Mouse (Mus musculus) kidney, embryonic 16.5 days (tissue): ENCODE data around the gene Kif17. TPM values are rescaled to one million over a fixed set of nuclear protein-coding genes. Genes with fewer than 3 reads are reported as not detected.

Experiments
- ATAC-seq: fragments of 200-750 bp; cut with Nextera tagmentation; 2 replicates; pipeline ENCODE4 v1.8.0; 2017; ENCODE audit warnings: moderate TSS enrichment; ENCODE audit not compliant: low FRiP score, low TSS enrichment
- H3K27ac ChIP-seq: fragments of 300-500 bp; sonication (generic); 2 replicates; pipeline ENCODE4 v1.5.1; 2014; ENCODE audit warnings: low read length
- H3K27me3 ChIP-seq: fragments of 300-500 bp; sonication (generic); 2 replicates; pipeline ENCODE4 v1.6.1; 2014; ENCODE audit warnings: low read length, control low read depth, mixed read lengths; ENCODE audit not compliant: insufficient read depth
- H3K36me3 ChIP-seq: fragments of 300-500 bp; sonication (generic); 2 replicates; pipeline ENCODE4 v1.6.1; 2014; ENCODE audit warnings: low read length, control low read depth, mixed read lengths; ENCODE audit not compliant: insufficient read depth
- H3K4me1 ChIP-seq: fragments of 300-500 bp; sonication (generic); 2 replicates; pipeline ENCODE4 v1.6.1; 2014; ENCODE audit warnings: low read length, control low read depth, mixed read lengths; ENCODE audit not compliant: insufficient read depth
- H3K4me2 ChIP-seq: fragments of 300-500 bp; sonication (generic); replicated peaks from 2 replicates; pipeline ENCODE4 v1.6.1; 2014; ENCODE audit warnings: low read depth, low read length
- H3K4me3 ChIP-seq: fragments of 300-500 bp; sonication (generic); 2 replicates; pipeline ENCODE4 v1.5.1; 2014; ENCODE audit warnings: mild to moderate bottlenecking, low read length
- H3K9ac ChIP-seq: fragments of 300-500 bp; sonication (generic); replicated peaks from 2 replicates; pipeline ENCODE4 v1.6.1; 2014; ENCODE audit warnings: low read length
- H3K9me3 ChIP-seq: fragments of 300-500 bp; sonication (generic); 2 replicates; pipeline ENCODE4 v1.6.1; 2016; ENCODE audit warnings: low read length, control low read depth
- WGBS: fragments of 180-500 bp; shearing (Covaris S2); extraction: QIAGEN DNeasy Blood & Tissue Kit; methylation state at CpG from one replicate; pipeline ENCODE4 v1.1.7; 2014; 5-methylcytosine and 5-hydroxymethylcytosine counted together
- polyA plus RNA-seq: library from polyadenylated mRNA; unstranded; fragments of >200 nt; fragmentation: Nextera tagmentation; extraction: Ambion mirVana; gene quantifications from 2 replicates; pipeline ENCODE4 v1.2.1, GENCODE M21; 2015

Kif17 gene
- polyA plus RNA-seq, result 2.2 and 2.6 TPM in 2 replicates

DNA sequence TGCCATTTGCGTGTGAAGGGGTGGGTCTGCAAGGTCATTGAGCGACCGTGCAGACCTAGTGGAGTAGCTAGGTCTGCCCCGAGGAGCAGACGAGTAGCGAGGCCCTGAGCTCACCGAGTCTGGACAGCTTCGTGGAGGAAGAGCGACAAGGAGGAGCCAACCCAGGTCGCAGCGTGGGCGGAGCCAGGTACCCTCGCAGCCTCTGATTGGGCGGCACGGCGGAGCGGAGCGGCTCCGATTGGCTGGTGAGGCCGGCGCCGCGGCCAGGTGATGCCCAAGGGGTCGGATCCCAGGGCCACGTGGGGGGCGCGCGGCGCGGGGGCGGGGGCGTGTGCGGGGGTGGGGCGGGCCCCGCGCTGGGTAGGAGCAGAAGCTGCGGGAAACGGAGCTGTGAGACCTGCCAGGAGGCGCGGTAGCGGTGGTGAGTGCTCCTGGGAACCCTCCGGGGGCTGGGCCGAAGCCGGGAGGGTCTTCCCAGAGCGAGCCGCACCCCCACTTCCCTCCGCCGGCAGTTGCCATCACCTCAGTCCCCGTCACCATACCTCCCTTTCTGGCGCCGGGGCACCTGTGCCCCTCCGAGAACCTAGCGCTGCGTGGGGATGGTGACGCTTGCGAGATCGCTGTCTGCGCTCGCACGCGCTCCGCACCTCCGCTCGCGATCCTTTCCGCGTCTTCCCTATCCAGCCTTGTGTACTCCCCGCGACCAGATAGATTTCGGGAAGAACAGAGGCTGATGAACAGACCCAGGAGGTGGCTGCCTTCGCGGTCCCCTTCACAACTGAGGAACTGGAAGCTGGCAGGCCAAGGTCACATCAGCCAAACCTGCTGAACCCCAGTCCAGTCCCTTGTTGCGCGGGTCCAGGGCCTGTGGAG is at the start of gene Kif17, which contains the start of gene Sh2d5:
Gene Kif17, plus strand, starts transcription at position 348 of the 873 bp plus-strand sequence.
Gene Sh2d5, plus strand, starts transcription at position 316 of the 873 bp plus-strand sequence.
- H3K27me3 ChIP-seq, result peaks cover 27% of the 10 kb centered on the region
- H3K4me3 ChIP-seq, result peak within 1 kb of the TSS; percentile 59
- WGBS, result under 1% methylated on average over 52 of the region's 74 CpGs
- no peaks in the 10 kb centered on the region for H3K9me3 ChIP-seq
- H3K4me2 ChIP-seq, result peak within 1 kb of the TSS; percentile 99
- H3K4me1 ChIP-seq, result peaks cover 33% of the 10 kb centered on the region
- peak within 1 kb of the TSS; percentile 61 for H3K9ac ChIP-seq
- ATAC-seq, result peak; percentile 91
- H3K27ac ChIP-seq, result 0 out of 2 replicates have a peak within 1 kb of the TSS, but pooled peaks have one; percentile 6
- H3K36me3 ChIP-seq, result peaks cover 13% of the 10 kb centered on the region

DNA sequence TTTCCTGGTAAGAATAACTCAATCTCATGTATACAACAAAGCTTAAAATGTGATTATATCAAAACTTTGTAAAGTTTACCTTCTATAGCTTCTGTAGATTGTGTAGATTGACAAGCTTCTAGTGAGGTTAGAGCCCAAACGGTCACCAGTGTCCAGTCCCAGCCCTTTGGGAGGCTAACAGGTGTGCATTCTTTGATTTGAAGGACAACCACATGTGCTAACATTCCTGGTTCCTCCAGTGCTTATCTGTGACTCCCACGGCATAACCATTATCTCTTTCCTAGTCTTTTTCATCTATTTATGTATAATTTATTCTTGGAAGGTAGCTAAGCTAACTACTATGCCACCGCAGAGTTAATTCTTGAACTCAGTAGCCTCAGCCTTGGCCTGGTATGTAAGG is 49.5 kb upstream of the Kif17 start:
- no peak for ATAC-seq
- peaks cover 79% of the 10 kb centered on the region for H3K36me3 ChIP-seq
- no peaks in the 10 kb centered on the region for H3K27me3 ChIP-seq
- H3K9ac ChIP-seq, result no peak overlapping the region
- no peak overlapping the region for H3K27ac ChIP-seq
- no peaks in the 10 kb centered on the region for H3K9me3 ChIP-seq
- H3K4me2 ChIP-seq, result no peak overlapping the region
- 91% methylated on average over 3 of the region's 3 CpGs for WGBS
- H3K4me3 ChIP-seq, result no peak overlapping the region
- H3K4me1 ChIP-seq, result no peaks in the 10 kb centered on the region

DNA sequence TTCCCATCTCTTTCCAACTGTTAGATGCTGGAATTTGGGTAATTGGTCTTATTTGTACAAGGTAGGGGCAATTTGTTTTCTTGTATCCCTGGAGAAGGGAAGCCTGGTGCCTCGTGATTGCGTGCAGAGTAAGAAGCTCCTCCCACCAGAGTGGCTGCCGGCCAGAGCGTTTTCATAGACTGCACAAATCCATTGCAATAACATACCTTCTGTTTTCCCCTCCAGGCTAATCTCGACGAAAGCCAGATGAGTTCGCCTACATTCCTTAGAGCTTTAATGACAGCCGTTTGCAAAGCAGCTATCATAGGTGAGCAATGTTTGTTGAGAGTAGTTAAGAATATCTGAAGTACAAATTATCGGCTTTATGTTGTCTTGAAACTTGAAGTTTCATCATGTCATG is 48.5 kb upstream of the Kif17 start:
- WGBS, result 80% methylated on average over 9 of the region's 9 CpGs
- H3K9ac ChIP-seq, result no peak overlapping the region
- H3K27ac ChIP-seq, result no peak overlapping the region
- H3K4me3 ChIP-seq, result no peak overlapping the region
- H3K9me3 ChIP-seq, result no peaks in the 10 kb centered on the region
- no peak overlapping the region for H3K4me2 ChIP-seq
- no peaks in the 10 kb centered on the region for H3K4me1 ChIP-seq
- ATAC-seq, result no peak
- H3K27me3 ChIP-seq, result no peaks in the 10 kb centered on the region
- peaks cover 74% of the 10 kb centered on the region for H3K36me3 ChIP-seq

DNA sequence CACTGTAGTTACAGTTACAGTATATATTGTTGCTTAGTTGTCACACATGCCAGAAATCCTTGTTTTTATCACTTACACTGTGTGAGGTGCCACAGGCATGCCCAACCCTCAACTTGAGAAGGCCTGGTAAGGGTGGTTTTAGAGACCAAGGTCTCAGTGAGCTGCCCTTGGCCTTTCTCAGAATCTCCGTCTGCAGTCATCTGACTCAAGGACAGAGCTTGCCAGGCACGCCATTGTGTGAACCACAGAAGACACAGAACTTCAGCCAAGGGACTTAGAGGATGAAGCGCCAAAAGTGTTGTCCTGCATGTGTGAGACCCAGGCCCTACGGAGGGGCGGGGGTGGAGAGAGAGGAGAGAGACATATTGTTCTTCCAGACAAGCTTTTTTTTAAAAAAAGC is 40.1 kb upstream of the Kif17 start:
- H3K9ac ChIP-seq, result no peak overlapping the region
- 93% methylated on average over 5 of the region's 5 CpGs for WGBS
- no peak for ATAC-seq

DNA sequence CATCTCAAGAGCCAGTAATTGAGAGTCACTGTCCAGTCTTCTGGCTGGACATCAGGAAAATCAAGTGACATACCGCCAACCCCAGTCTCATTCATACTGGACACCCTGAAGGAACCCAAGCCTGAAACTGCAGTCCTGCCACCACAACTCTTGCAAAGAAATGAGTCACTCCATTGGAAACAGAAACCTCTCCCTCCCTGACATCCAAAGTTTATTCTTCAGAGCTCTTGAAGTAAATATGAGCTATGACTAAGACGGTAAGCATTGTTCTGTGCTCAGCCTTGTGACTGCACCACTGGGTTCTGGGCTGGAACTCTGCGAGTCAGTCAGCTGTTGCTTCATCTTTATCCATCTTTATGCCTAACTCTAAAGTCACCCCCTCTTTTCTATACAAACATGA is 36.4 kb upstream of the Kif17 start:
- Histone ChIP-seq H3K36me3 (peaks cover 13% of the 10 kb centered on the region), H3K4me2 (no peak overlapping the region), H3K27me3 (no peaks in the 10 kb centered on the region), H3K4me3 (no peak overlapping the region), H3K4me1 (peaks cover 20% of the 10 kb centered on the region), H3K27ac (no peak overlapping the region), H3K9ac (no peak overlapping the region), H3K9me3 (no peaks in the 10 kb centered on the region)
- ATAC-seq, result no peak
- WGBS, result 82% methylated on average over 3 of the region's 3 CpGs

More for the DNA sequence above, 40.1 kb upstream of the Kif17 start:
- H3K27ac ChIP-seq, result no peak overlapping the region
- no peak overlapping the region for H3K4me3 ChIP-seq
- H3K4me2 ChIP-seq, result no peak overlapping the region
- no peaks in the 10 kb centered on the region for H3K27me3 ChIP-seq
- H3K36me3 ChIP-seq, result peaks cover 29% of the 10 kb centered on the region
- H3K9me3 ChIP-seq, result no peaks in the 10 kb centered on the region
- no peaks in the 10 kb centered on the region for H3K4me1 ChIP-seq

DNA sequence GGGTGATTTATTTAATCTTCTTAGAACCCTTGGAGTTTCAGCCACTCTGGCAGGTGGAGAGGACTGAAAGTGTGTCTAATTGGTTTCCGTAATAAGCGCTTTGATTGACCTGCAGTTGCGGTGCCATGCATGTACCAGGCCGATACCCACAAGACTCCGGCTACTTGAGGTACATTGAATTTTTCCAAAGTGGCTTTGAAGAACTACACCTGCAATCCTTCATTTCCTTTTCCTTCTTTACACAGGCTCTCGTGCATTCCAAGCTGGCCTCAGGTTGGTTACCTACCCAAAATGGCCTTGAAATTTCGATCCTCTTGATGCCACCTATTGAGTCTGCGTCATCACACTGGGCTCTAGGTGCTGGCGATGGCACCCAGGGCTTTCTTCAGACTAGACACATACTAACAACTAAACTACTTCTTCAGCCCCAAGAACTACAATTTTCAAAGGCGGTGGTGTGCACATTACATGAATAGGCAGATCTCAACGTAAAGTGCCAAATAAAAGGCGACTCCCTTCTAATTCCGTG is 34.5 kb upstream of the Kif17 start:
- peaks cover 7% of the 10 kb centered on the region; the same call in 1 of the 2 replicates for H3K36me3 ChIP-seq
- no peaks in the 10 kb centered on the region for H3K27me3 ChIP-seq
- H3K4me1 ChIP-seq, result peaks cover 36% of the 10 kb centered on the region
- H3K27ac ChIP-seq, result peak overlapping the region; percentile 99
- peak overlapping the region; percentile 97 for H3K9ac ChIP-seq
- WGBS, result 44% methylated on average over 13 of the region's 13 CpGs
- H3K4me3 ChIP-seq, result peak overlapping the region; percentile 90
- ATAC-seq, result no peak
- no peaks in the 10 kb centered on the region for H3K9me3 ChIP-seq
- peak overlapping the region; percentile 78 for H3K4me2 ChIP-seq

DNA sequence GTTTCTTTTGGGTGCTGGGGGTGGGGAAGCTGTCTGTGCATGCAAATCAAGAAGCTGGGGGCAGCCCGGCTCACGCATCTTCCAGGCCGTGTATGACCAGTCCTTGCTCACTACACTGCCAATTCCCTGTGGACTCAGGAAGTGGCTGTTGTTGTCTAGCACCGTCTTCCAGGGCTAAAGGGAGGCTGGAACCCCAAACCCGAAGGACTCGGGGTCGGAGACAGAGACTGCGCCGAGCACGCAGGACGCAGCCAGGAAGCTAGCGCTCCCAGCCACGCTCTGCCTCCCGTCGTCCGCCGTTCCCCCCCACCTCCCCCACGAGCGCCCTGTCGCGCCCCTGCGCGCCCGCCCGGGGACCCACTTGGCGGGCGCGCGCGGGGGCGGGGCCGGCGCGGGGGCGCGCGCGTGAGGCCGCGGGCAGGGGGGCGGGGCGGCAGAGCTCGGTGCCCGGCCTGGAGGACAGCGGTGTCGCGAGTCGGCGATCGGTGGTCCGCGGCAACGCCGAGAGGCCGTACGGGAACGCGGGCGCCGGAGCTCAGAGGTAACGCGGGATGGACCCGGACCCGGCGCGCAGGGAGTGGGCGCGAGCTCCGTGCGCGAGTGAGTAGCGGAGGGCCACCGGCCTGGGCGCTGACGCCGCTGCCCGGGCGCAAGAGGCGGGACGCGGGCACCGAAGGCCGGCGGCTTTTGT is 33.9 kb upstream of the Kif17 start, which contains the start of gene Hp1bp3:
Gene Hp1bp3, plus strand, starts transcription at position 97 of the 691 bp plus-strand sequence.
- peak; percentile 73 for ATAC-seq
- Histone ChIP-seq H3K4me2 (peak within 1 kb of the TSS; percentile 93), H3K27ac (peak within 1 kb of the TSS; percentile 99), H3K9ac (peak within 1 kb of the TSS; percentile 97), H3K27me3 (no peaks in the 10 kb centered on the region), H3K36me3 (peaks cover 7% of the 10 kb centered on the region; the same call in 1 of the 2 replicates), H3K4me1 (peaks cover 36% of the 10 kb centered on the region), H3K4me3 (peak within 1 kb of the TSS; percentile 90), H3K9me3 (no peaks in the 10 kb centered on the region)
- under 1% methylated on average over 82 of the region's 84 CpGs for WGBS

DNA sequence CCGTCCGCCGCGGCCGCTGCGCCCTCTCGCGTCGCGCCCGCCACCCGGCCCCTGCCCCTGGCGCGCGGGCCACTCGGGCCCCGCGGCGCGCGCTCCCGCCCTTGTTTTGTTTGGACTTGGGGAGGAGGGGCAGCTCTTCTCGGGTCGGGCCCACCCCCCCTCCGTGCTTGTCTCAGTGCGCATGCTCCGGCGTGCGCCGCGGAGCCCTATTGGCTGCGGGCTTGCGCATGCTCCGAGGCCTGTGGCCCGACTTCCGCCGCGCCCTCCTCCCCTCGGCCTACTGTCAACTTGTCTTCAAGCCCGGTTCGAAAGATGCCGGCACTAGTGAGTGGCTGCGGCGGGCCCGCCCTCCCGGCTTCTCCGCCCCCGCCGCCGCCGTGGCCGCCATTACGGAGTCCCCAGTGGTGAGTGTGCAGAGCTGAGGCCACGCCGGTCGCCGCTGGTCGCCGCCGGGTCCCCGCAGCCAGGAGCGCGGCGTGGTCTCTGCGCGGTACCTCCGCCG is 33.3 kb upstream of the Kif17 start:
- Histone ChIP-seq H3K9me3 (no peaks in the 10 kb centered on the region), H3K27me3 (no peaks in the 10 kb centered on the region), H3K4me1 (peaks cover 36% of the 10 kb centered on the region), H3K27ac (peak overlapping the region; percentile 99), H3K36me3 (peaks cover 10% of the 10 kb centered on the region), H3K9ac (peak overlapping the region; percentile 97), H3K4me2 (peak overlapping the region; percentile 93), H3K4me3 (peak overlapping the region; percentile 90)
- under 1% methylated on average over 55 of the region's 68 CpGs for WGBS
- ATAC-seq, result peak; percentile 97

DNA sequence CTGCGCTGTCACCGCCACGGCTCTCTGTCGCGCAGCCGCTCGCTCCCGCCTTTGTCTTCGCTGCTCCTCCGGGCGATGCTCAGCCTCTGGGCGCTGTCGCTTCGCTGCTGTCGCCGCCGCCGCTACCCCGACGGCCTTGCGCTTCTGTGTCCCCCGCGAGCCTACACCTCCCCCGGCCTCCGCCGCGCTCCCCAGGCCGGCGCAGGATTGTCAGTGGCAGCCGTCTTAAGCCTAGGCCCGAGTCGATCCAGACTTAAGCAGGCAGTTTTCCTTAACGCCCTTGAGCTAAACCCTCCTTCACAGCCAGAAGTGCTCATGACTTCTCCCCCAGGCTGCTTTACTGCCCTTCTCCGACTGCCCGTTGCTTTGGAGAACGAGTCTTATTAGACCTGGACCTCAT is 32.8 kb upstream of the Kif17 start:
- ATAC-seq, result peak; percentile 20
- peaks cover 36% of the 10 kb centered on the region for H3K4me1 ChIP-seq
- peaks cover 15% of the 10 kb centered on the region for H3K36me3 ChIP-seq
- H3K27me3 ChIP-seq, result no peaks in the 10 kb centered on the region
- H3K4me2 ChIP-seq, result peak overlapping the region; percentile 93
- under 1% methylated on average over 36 of the region's 36 CpGs for WGBS
- peak overlapping the region; percentile 90 for H3K4me3 ChIP-seq
- no peaks in the 10 kb centered on the region for H3K9me3 ChIP-seq
- peak overlapping the region; percentile 97 for H3K9ac ChIP-seq
- H3K27ac ChIP-seq, result peak overlapping the region; percentile 99
